Mouse (Mus musculus): ENCODE measurements around the gene Drd5. TPM values are rescaled to one million over a fixed set of nuclear protein-coding genes. Genes with fewer than 3 reads are reported as not detected.

Drd5 gene
- polyA plus RNA-seq, 1 experiment = not detected

DNA sequence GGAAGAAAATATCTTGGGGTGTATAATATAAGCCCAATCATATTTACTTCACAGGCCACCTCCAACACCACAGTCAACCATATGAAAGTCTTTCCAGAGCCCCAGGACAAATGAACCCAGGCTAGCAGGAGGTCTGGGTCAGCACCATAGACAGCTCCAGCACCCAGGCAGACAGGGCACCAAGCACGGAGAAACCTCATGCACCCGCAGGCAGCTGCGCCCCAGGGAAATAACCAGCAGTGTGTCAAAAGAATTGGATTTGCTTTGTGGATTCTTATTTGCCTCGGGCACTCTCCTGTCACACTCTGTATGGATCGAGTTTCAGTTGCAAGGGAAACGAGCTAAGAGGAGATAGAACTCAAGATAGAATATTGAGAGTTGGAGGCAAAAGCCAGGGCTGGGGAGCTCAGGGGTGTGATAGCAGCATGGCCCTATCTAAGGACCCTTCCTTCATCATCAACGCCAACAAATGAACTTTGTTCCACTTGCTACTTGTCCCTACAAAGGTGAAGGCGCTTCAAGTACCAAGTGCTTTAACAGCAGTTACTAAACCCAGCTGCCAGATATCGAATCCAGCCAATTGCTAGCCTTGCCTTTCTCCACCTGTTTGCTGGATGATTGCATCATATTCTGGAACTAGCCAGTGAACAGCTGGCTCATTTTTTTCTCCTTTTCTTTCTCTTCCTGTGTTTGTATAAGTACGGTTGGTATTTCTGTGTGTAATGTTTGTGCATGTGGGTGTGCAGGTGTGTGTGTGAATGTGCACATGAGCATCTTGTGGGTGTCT, 27.7 kb downstream of the Drd5 start:
- Histone ChIP-seq H3K27ac (ENCODE audit: insufficient read depth, low read depth, low read length) (no peak overlapping the region), H3K4me3 (ENCODE audit: insufficient read depth, low read length) (no peak overlapping the region), H3K4me1 (ENCODE audit: control insufficient read depth, insufficient read depth, low read length) (no peaks in the 10 kb centered on the region)
- TF ChIP-seq CTCF (IDR thresholded peaks at IDR 0.05; ENCODE audit: low read depth, low read length) (no peak), POLR2A (IDR thresholded peaks at IDR 0.05; ENCODE audit: borderline replicate concordance, low read depth, low read length) (no peak)

- Histone ChIP-seq H3K27ac (ENCODE audit: insufficient read depth, low read depth, low read length) (no peak overlapping the region), H3K4me1 (ENCODE audit: control insufficient read depth, insufficient read depth, low read length) (no peaks in the 10 kb centered on the region), H3K4me3 (ENCODE audit: insufficient read depth, low read length) (no peak overlapping the region)
- TF ChIP-seq CTCF (IDR thresholded peaks at IDR 0.05; ENCODE audit: low read depth, low read length) = no peak
- no peak for TF ChIP-seq POLR2A (IDR thresholded peaks at IDR 0.05; ENCODE audit: borderline replicate concordance, low read depth, low read length)
Observed at GRCm38 (mm10) chr5:38350351-38350929, 31.3 kb downstream of the Drd5 start.

DNA sequence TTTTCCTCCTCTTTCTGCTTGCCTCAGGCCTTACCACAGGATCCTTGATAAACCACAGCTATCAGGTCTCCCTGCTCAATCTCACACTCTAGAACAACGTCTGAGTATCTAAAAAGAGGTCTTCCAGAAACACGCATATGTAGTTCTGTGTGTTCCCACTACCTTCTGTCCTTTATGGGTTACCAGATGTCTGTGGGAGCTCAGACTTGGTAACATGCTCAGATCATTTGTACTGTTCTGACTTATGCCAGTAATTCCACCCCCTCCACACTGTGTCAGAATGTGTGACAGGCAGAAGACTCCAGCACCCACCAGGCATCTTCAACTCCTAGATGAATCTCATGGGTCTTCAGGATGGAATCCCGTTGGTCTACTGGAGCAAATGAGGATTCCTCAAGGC, 37.8 kb downstream of the Drd5 start:
- no peak overlapping the region for H3K27ac ChIP-seq (ENCODE audit: insufficient read depth, low read depth, low read length)
- peaks cover 7% of the 10 kb centered on the region for H3K4me1 ChIP-seq (ENCODE audit: control insufficient read depth, insufficient read depth, low read length)
- no peak for TF ChIP-seq POLR2A (IDR thresholded peaks at IDR 0.05; ENCODE audit: borderline replicate concordance, low read depth, low read length)
- no peak for TF ChIP-seq CTCF (IDR thresholded peaks at IDR 0.05; ENCODE audit: low read depth, low read length)
- H3K4me3 ChIP-seq (ENCODE audit: insufficient read depth, low read length) = no peak overlapping the region

GRCm38 (mm10) chr5:38359716-38360115, 40.5 kb downstream of the Drd5 start:
- TF ChIP-seq CTCF (IDR thresholded peaks at IDR 0.05; ENCODE audit: low read depth, low read length) = no peak
- TF ChIP-seq POLR2A (IDR thresholded peaks at IDR 0.05; ENCODE audit: borderline replicate concordance, low read depth, low read length) = no peak
- Histone ChIP-seq H3K4me3 (ENCODE audit: insufficient read depth, low read length) (no peak overlapping the region), H3K27ac (ENCODE audit: insufficient read depth, low read depth, low read length) (no peak overlapping the region), H3K4me1 (ENCODE audit: control insufficient read depth, insufficient read depth, low read length) (peaks cover 7% of the 10 kb centered on the region)

- Histone ChIP-seq H3K4me1 (ENCODE audit: control insufficient read depth, insufficient read depth, low read length) (peaks cover 6% of the 10 kb centered on the region), H3K4me3 (ENCODE audit: insufficient read depth, low read length) (no peak overlapping the region), H3K27ac (ENCODE audit: insufficient read depth, low read depth, low read length) (no peak overlapping the region)
- TF ChIP-seq POLR2A (IDR thresholded peaks at IDR 0.05; ENCODE audit: borderline replicate concordance, low read depth, low read length) (no peak), CTCF (IDR thresholded peaks at IDR 0.05; ENCODE audit: low read depth, low read length) (no peak)
Observed at GRCm38 (mm10) chr5:38364396-38364795, 45.2 kb downstream of the Drd5 start.

GRCm38 (mm10) chr5:38365521-38365920, 46.4 kb downstream of the Drd5 start:
- TF ChIP-seq POLR2A (IDR thresholded peaks at IDR 0.05; ENCODE audit: borderline replicate concordance, low read depth, low read length) (no peak), CTCF (IDR thresholded peaks at IDR 0.05; ENCODE audit: low read depth, low read length) (no peak)
- Histone ChIP-seq H3K27ac (ENCODE audit: insufficient read depth, low read depth, low read length) (no peak overlapping the region), H3K4me1 (ENCODE audit: control insufficient read depth, insufficient read depth, low read length) (no peaks in the 10 kb centered on the region), H3K4me3 (ENCODE audit: insufficient read depth, low read length) (no peak overlapping the region)

GRCm38 (mm10) chr5:38366650-38367470, 47.7 kb downstream of the Drd5 start:
- TF ChIP-seq CTCF (IDR thresholded peaks at IDR 0.05; ENCODE audit: low read depth, low read length) (no peak), POLR2A (IDR thresholded peaks at IDR 0.05; ENCODE audit: borderline replicate concordance, low read depth, low read length) (no peak)

GRCm38 (mm10) chr5:38371308-38371707, 52.1 kb downstream of the Drd5 start:
- no peak for TF ChIP-seq POLR2A (IDR thresholded peaks at IDR 0.05; ENCODE audit: borderline replicate concordance, low read depth, low read length)
- TF ChIP-seq CTCF (IDR thresholded peaks at IDR 0.05; ENCODE audit: low read depth, low read length) = no peak
- no peak overlapping the region for H3K27ac ChIP-seq (ENCODE audit: insufficient read depth, low read depth, low read length)
- H3K4me1 ChIP-seq (ENCODE audit: control insufficient read depth, insufficient read depth, low read length) = no peaks in the 10 kb centered on the region
- H3K4me3 ChIP-seq (ENCODE audit: insufficient read depth, low read length) = no peak overlapping the region

More at GRCm38 (mm10) chr5:38366650-38367470, 47.7 kb downstream of the Drd5 start:
- no peaks in the 10 kb centered on the region for H3K4me1 ChIP-seq (ENCODE audit: control insufficient read depth, insufficient read depth, low read length)
- H3K4me3 ChIP-seq (ENCODE audit: insufficient read depth, low read length) = no peak overlapping the region
- no peak overlapping the region for H3K27ac ChIP-seq (ENCODE audit: insufficient read depth, low read depth, low read length)

Other genes starting within 250 kb of the Drd5 start
- not detected in 2 replicates for gene Nsg1, start 159.5 kb upstream of the Drd5 start, polyA plus RNA-seq (2012; ENCODE audit: insufficient read depth, insufficient read length, missing spikeins)
- gene Zbtb49, start 98.9 kb upstream of the Drd5 start, polyA plus RNA-seq (2012; ENCODE audit: insufficient read depth, insufficient read length, missing spikeins) = 5.6 and 7.1 TPM in 2 replicates
- gene Lyar, start 98.9 kb upstream of the Drd5 start, polyA plus RNA-seq (2012; ENCODE audit: insufficient read depth, insufficient read length, missing spikeins) = 19.2 and 19.7 TPM in 2 replicates
- gene Tmem128, start 59.2 kb upstream of the Drd5 start, polyA plus RNA-seq (2012; ENCODE audit: insufficient read depth, insufficient read length, missing spikeins) = 40.3 and 45.2 TPM in 2 replicates
- not detected in 2 replicates for gene Otop1, start 43.4 kb upstream of the Drd5 start, polyA plus RNA-seq (2012; ENCODE audit: insufficient read depth, insufficient read length, missing spikeins)
- gene Slc2a9, start 183.8 kb downstream of the Drd5 start, polyA plus RNA-seq (2012; ENCODE audit: insufficient read depth, insufficient read length, missing spikeins) = 15.0 and 17.9 TPM in 2 replicates
- gene Wdr1, start 243.9 kb downstream of the Drd5 start, polyA plus RNA-seq (2012; ENCODE audit: insufficient read depth, insufficient read length, missing spikeins) = 210 and 216 TPM in 2 replicates

All from bone marrow macrophage, adult 2 months (primary cell).